Comparison of ENCODE assay signal across 18 mouse cellular contexts in the genomic region with DNA sequence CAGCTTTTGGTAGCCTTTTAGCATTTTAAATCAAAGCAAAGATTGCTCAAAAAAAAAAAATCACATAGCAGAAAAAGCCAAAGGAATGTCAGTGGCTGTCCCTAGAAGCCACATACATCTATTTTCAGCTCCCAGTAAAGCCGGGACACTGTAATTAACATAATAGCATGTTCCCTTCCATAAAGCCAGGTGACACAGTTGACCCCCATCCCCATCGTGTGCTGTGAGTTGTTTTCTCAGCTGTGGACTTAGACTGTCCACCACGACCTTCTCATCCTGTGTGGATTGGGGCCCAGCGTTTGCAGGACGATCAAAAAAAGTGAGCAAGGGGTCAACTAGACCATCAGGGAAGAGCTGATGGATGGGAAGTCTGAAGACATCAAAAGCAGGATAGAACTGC.
"Had no signal": no experiment of that assay in that cellular context is flagged by ENCODE, and none has a peak within 500 bp of the region (broad histone marks: within the 10 kb centered on the region; RNA-seq: fewer than 3 reads in every experiment).

No protein-coding gene starts in this region.

- H3K27me3 ChIP-seq: midbrain, embryonic 13.5 days; neural tube, embryonic 13.5 days; neural tube, embryonic 15.5 days had no signal

- DNase-seq: lung, adult 18-20 months; lung, embryonic 14.5 days; lung, postnatal 10 days; lung, postnatal 4 days; retina, postnatal 1 day; right cerebral cortex, adult 18-20 months; right cerebral cortex, postnatal 25 days; right cerebral cortex, postnatal 4 days; spleen, adult 18-20 months; thymus, adult 18-20 months; thymus, postnatal 14 days; thymus, postnatal 36 days had no signal

- ATAC-seq: midbrain, embryonic 13.5 days; midbrain, embryonic 16.5 days had no signal

- H3K27ac ChIP-seq: midbrain, embryonic 13.5 days; neural tube, embryonic 13.5 days; neural tube, embryonic 15.5 days had no signal

- H3K4me3 ChIP-seq: midbrain, embryonic 13.5 days; myocyte; neural tube, embryonic 13.5 days; neural tube, embryonic 15.5 days had no signal

- H3K36me3 ChIP-seq: midbrain, embryonic 13.5 days; neural tube, embryonic 13.5 days; neural tube, embryonic 15.5 days had no signal

- H3K9ac ChIP-seq: lung, embryonic 14.5 days; midbrain, embryonic 13.5 days; neural tube, embryonic 13.5 days; neural tube, embryonic 15.5 days had no signal

- H3K4me2 ChIP-seq: lung, embryonic 14.5 days; midbrain, embryonic 11.5 days; midbrain, embryonic 13.5 days; neural tube, embryonic 13.5 days; neural tube, embryonic 15.5 days had no signal

- H3K9me3 ChIP-seq: midbrain, embryonic 13.5 days; neural tube, embryonic 13.5 days; neural tube, embryonic 15.5 days had no signal
